Mouse (Mus musculus) liver, adult 10 weeks (tissue): ENCODE measurements around the gene Bard1. TPM values are rescaled to one million over a fixed set of nuclear protein-coding genes. Genes with fewer than 3 reads are reported as not detected.

ENCODE experiments used
- polyA plus RNA-seq: library from polyadenylated mRNA; stranded (reverse); fragments of 350-450 nt; fragmentation: Illumina TruSeq; extraction: RNeasy Lipid Tissue Mini Kit (QIAGEN cat#74804); gene quantifications from one replicate; pipeline ENCODE4 v1.2.3, GENCODE M21; 2014; ENCODE audit warnings: low read depth, low replicate concordance

Gene Bard1
- 0.16 TPM for polyA plus RNA-seq

GRCm38 (mm10) chr1:71102344-71103173, at the start of gene Bard1:
TSS of gene Bard1 (minus strand) at chr1:71103146.

